Mouse (Mus musculus) midbrain, embryonic 16.5 days (tissue): Measurements from ENCODE around the gene Ktn1. TPM values are rescaled to one million over a fixed set of nuclear protein-coding genes. Genes with fewer than 3 reads are reported as not detected.

Experiments used
- ATAC-seq: fragments of 200-750 bp; cut with Nextera tagmentation; 2 replicates; pipeline ENCODE4 v1.8.0; 2017; ENCODE audit warnings: moderate TSS enrichment
- H3K27ac ChIP-seq: fragments of 300-500 bp; sonication (generic); 2 replicates; pipeline ENCODE4 v1.5.1; 2014; ENCODE audit warnings: mild to moderate bottlenecking, low read length, mixed read lengths
- H3K27me3 ChIP-seq: fragments of 300-500 bp; sonication (generic); 2 replicates; pipeline ENCODE4 v1.6.1; 2014; ENCODE audit warnings: low read depth, low read length, mixed read lengths; ENCODE audit not compliant: control insufficient read depth, insufficient read depth
- H3K36me3 ChIP-seq: fragments of 300-500 bp; sonication (generic); 2 replicates; pipeline ENCODE4 v1.6.1; 2014; ENCODE audit warnings: mild to moderate bottlenecking, low read length, moderate library complexity, mixed read lengths; ENCODE audit not compliant: control insufficient read depth, insufficient read depth
- H3K4me1 ChIP-seq: fragments of 300-500 bp; sonication (generic); 2 replicates; pipeline ENCODE4 v1.6.1; 2014; ENCODE audit warnings: mild to moderate bottlenecking, low read length, mixed read lengths; ENCODE audit not compliant: control insufficient read depth, insufficient read depth
- H3K4me2 ChIP-seq: fragments of 300-500 bp; sonication (generic); 2 replicates; pipeline ENCODE4 v1.6.1; 2014; ENCODE audit warnings: mild to moderate bottlenecking, low read length, mixed read lengths
- H3K4me3 ChIP-seq: fragments of 300-500 bp; sonication (generic); 2 replicates; pipeline ENCODE4 v1.5.1; 2014; ENCODE audit warnings: low read depth, mild to moderate bottlenecking, low read length, moderate library complexity, mixed read lengths
- H3K9ac ChIP-seq: fragments of 300-500 bp; sonication (generic); 2 replicates; pipeline ENCODE4 v1.6.1; 2014; ENCODE audit warnings: low read depth, low read length, mixed read lengths
- H3K9me3 ChIP-seq: fragments of 300-500 bp; sonication (generic); replicated peaks from 2 replicates; pipeline ENCODE4 v1.6.1; 2014; ENCODE audit warnings: mild to moderate bottlenecking, low read length, mixed read lengths; ENCODE audit not compliant: control insufficient read depth, poor library complexity, severe bottlenecking
- WGBS: fragments of 180-500 bp; shearing (Covaris S2); extraction: QIAGEN DNeasy Blood & Tissue Kit; methylation state at CpG from one replicate; pipeline ENCODE4 v1.1.7; 2014; 5-methylcytosine and 5-hydroxymethylcytosine counted together
- polyA plus RNA-seq: library from polyadenylated mRNA; unstranded; fragments of >200 nt; fragmentation: Nextera tagmentation; extraction: Ambion mirVana; gene quantifications from 2 replicates; pipeline ENCODE4 v1.2.1, GENCODE M21; 2015

Gene Ktn1
- polyA plus RNA-seq, 1 experiment from 2014 or later: 62.5 TPM

DNA sequence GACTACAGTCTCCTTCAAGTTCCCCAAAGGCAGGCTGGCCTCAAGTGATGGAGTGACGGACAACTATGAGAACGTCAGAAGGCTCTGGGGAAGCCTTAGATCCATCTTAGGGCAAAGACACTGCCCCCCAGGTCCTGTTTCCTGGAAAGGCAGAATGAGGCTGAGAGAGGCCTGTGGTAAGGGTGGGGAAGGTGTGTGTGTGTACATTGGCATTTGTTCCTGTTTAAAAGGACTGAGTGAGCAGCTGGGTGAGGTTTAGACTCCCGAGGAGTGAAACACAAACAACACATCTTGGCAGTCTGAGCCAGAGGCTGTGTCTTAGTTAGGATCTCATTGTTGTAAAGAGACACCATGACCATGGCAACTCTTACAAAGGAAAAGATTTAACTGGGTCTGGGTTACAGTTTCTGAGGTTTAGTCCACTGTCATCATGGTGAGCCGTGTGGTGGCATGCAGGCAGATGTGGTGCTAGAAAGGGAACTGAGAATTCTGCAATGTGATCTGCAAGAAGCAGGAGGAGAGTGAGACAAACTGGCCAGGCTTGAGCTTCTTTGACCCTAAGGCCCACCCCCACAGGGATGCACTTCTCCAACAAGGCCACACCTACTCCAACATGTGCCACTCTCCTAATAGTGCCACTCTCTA, 106.1 kb downstream of the Ktn1 start:
- Histone ChIP-seq H3K4me1 (no peaks in the 10 kb centered on the region), H3K9me3 (no peaks in the 10 kb centered on the region), H3K27me3 (no peaks in the 10 kb centered on the region), H3K9ac (no peak overlapping the region), H3K4me3 (no peak overlapping the region), H3K27ac (no peak overlapping the region), H3K4me2 (no peak overlapping the region), H3K36me3 (no peaks in the 10 kb centered on the region)
- WGBS: 87% methylated on average over 4 of the region's 4 CpGs
- no peak for ATAC-seq

DNA sequence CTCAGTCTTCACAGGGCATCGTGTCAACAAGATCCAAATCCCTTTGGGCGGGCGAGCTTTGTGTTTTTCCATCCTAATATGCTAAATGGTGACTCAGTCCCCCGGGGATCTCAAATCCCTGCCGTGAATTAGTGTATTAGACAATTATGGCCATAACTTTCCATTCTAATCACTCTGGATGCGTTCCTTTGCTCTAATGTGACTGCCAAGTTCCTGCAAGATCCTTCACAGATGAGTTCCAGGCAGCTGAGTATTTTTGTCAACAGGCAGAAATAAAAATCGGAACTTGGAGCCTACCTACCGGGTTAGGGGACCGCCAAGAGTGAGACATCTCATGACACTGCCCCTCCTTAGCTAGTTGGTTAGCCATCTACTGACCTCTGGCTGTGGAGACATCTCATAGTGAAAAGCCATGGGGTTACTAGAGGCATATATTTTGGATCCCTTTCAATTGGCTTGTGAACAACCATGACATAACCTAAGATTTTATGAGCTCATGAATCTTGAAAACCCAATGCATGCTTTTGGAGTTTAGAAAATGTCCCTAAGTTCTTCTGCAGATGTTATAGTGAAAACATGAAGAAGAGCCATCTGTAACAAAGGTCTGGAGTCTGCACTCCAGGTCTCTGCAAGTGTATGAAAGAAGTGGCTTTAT, 108.3 kb downstream of the Ktn1 start:
- H3K4me3 ChIP-seq: no peak overlapping the region
- no peak overlapping the region for H3K27ac ChIP-seq
- ATAC-seq: no peak
- H3K4me1 ChIP-seq: no peaks in the 10 kb centered on the region
- H3K36me3 ChIP-seq: no peaks in the 10 kb centered on the region
- H3K9me3 ChIP-seq: no peaks in the 10 kb centered on the region
- H3K4me2 ChIP-seq: no peak overlapping the region
- no peak overlapping the region for H3K9ac ChIP-seq
- 79% methylated on average over 9 of the region's 9 CpGs for WGBS
- no peaks in the 10 kb centered on the region for H3K27me3 ChIP-seq

DNA sequence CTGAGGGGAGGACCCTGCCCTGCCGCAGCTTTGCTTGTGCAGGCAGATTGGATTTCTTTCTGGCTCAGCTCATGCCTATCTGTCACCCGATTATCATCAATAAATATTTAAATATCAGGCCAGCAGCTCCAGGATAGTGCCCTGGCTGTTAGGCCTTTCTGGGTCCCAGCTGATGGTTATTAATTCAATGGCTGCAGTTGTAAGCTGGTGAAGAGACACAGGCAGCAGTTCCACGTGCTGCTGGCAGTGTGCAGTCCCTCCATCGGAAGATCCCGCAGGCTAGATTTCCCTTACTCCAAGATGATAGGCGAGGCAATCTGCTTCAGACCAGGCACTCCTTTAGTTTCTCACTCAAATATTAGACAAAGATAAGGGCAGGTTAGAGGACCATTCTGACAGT, 116.9 kb downstream of the Ktn1 start:
- Histone ChIP-seq H3K27ac (no peak overlapping the region), H3K9me3 (no peaks in the 10 kb centered on the region), H3K27me3 (no peaks in the 10 kb centered on the region), H3K4me3 (no peak overlapping the region), H3K36me3 (no peaks in the 10 kb centered on the region), H3K4me1 (no peaks in the 10 kb centered on the region), H3K4me2 (no peak overlapping the region), H3K9ac (no peak overlapping the region)
- WGBS: 49% methylated on average over 6 of the region's 6 CpGs
- ATAC-seq: no peak

DNA sequence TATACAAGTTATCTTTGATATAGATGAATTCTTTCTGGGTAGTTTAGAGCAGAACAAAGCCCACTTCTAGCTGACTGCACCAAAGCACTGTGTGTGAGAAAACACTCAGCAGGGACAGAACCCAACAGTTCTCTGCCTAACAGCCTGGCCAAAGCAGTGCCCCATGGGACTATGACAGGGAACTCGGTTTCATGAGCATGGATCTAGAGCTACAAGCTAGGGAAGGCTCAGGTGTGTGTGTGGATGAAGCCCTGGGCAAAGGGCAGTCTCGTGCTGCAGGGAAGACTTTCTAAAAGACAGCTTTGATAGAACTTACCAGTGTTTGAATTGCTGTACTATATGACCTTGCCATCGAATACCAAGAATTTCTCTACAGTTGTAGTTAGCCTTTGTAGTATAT, 117.5 kb downstream of the Ktn1 start:
- H3K27me3 ChIP-seq: no peaks in the 10 kb centered on the region

DNA sequence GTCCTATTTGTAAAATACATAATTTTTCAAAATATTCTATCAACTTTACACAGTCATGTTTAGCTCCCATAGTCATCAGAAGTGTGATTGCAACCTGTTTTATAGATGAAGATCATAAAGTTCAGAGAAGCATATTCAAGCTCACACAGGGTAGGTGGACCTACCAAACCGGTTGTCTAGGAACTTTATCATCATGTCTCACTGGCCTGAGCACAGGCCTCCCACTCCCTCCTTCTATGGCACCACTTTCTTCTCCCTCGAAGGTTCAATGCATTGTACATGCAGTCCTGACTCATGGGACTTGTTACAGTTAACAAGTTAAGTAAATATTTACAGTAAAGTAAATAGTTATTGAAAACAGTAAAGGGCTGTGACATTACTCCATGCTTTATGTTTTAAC, 118.1 kb downstream of the Ktn1 start:
- Histone ChIP-seq H3K36me3 (no peaks in the 10 kb centered on the region), H3K27me3 (no peaks in the 10 kb centered on the region), H3K9ac (no peak overlapping the region), H3K9me3 (no peaks in the 10 kb centered on the region), H3K4me3 (no peak overlapping the region), H3K4me1 (no peaks in the 10 kb centered on the region), H3K27ac (no peak overlapping the region), H3K4me2 (no peak overlapping the region)
- no peak for ATAC-seq
- WGBS: 87% methylated on average over 2 of the region's 2 CpGs

More for the DNA sequence above, 117.5 kb downstream of the Ktn1 start:
- Histone ChIP-seq H3K4me3 (no peak overlapping the region), H3K9me3 (no peaks in the 10 kb centered on the region), H3K4me2 (no peak overlapping the region), H3K9ac (no peak overlapping the region), H3K27ac (no peak overlapping the region), H3K4me1 (no peaks in the 10 kb centered on the region), H3K36me3 (no peaks in the 10 kb centered on the region)
- WGBS: 70% methylated on average over 3 of the region's 3 CpGs
- no peak for ATAC-seq

DNA sequence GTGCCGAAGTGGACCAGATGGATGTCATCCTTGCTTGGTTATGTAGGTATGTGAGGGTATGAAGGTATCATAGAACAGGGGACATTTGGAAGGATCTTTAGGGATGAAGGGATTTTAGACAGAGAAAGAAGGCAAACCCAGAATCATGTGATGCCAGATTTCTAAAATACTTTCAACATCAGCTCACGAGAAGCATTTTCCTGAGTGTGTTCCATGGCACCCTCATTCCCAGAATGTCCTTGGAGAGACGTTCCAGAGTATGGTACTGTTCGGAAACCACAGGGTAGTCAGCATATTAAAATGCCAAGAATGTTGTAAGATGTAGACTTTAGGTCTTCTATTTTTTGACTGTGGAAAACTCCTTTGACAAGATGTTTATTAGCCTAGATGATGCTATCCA, 123.2 kb downstream of the Ktn1 start:
- Histone ChIP-seq H3K4me1 (no peaks in the 10 kb centered on the region), H3K36me3 (no peaks in the 10 kb centered on the region), H3K27ac (no peak overlapping the region), H3K4me3 (no peak overlapping the region), H3K9me3 (no peaks in the 10 kb centered on the region), H3K9ac (no peak overlapping the region), H3K27me3 (no peaks in the 10 kb centered on the region), H3K4me2 (no peak overlapping the region)
- WGBS: 90% methylated on average over 4 of the region's 4 CpGs
- no peak for ATAC-seq

DNA sequence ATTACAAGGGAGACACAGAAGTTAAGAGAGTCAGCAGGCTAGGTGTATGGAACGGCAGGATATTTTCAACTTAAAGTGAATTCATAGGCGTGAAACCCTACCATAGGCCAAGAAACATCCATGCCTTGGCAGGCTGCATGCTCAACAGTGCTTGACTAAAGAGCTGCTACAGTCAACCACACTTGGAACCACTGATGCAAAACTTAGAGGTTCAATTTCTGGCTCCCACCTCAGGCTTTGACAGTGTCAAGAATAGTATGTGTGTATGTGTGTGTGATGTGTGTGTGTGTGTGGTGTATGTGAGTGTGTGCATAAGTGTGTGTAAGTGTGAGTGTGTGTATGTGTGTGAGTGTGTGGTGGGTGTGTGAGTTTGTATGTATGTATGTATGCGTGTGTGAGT, 127.3 kb downstream of the Ktn1 start:
- H3K4me1 ChIP-seq: no peaks in the 10 kb centered on the region
- no peak overlapping the region for H3K4me3 ChIP-seq
- no peaks in the 10 kb centered on the region for H3K36me3 ChIP-seq
- no peaks in the 10 kb centered on the region for H3K9me3 ChIP-seq
- WGBS: 92% methylated on average over 3 of the region's 3 CpGs
- H3K27ac ChIP-seq: no peak overlapping the region
- H3K27me3 ChIP-seq: no peaks in the 10 kb centered on the region
- no peak overlapping the region for H3K4me2 ChIP-seq
- no peak for ATAC-seq
- no peak overlapping the region for H3K9ac ChIP-seq

DNA sequence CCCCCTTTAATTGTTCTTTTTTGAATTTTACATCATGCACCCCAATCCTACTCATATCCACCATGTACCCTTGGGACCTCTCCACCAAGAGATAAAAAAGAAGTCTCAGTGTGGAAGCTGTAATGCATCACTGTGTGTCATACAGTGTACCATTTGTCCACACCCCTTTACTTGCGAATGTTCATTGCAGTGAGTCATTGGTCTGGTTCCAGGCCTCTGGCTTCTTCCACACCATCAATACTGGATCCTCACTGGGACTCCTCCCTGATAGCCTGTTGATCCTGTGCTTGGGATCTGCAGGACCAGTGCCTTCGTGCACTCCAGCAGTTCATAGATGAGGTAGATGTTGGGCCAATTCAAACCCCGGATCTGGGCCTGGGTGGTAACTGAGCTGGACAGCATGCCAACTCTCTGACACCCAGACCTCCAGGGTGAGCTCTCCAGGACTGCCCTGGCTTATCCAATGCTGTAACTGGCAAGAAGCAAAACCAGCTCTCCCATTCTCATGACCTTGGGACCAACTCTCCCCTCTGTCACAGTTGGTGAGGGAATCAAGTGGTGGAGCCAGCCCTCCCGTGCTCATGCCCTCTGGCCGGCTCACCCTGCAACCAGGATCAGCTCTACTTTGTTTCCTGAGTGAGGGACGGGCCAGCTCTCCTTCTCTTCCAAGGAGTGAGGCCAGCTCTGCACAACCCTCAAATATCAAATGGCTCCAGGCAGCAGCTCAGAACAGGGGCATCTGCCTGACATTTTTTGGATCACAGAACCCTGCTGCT, 128.2 kb downstream of the Ktn1 start:
- no peak for ATAC-seq
- Histone ChIP-seq H3K4me1 (no peaks in the 10 kb centered on the region), H3K4me2 (no peak overlapping the region), H3K4me3 (no peak overlapping the region), H3K27me3 (no peaks in the 10 kb centered on the region), H3K27ac (no peak overlapping the region), H3K9ac (no peak overlapping the region), H3K9me3 (no peaks in the 10 kb centered on the region), H3K36me3 (no peaks in the 10 kb centered on the region)
- 83% methylated on average over 6 of the region's 6 CpGs for WGBS

DNA sequence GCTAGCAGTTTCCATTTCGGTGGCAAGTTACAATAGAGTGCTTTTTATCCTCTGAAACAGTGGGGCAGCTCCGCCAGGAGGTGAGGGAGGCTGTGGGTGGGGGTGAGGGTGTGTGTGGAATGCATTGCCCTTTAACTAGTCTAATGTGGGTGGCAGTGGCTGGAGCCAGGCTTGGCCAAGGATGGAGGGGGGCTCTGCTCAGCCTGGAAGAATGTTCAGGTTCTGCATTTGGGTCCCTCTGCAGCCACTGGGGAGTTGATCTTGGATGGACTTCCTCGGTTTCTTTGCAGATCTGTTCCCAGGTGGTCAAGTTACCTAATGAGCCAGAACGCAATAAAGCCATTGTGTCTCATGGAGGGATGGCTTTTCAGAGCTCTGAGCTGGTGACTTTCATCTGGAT, 137.9 kb downstream of the Ktn1 start:
- 18% methylated on average over 4 of the region's 4 CpGs for WGBS
- Histone ChIP-seq H3K9ac (no peak overlapping the region), H3K4me2 (no peak overlapping the region), H3K4me3 (no peak overlapping the region), H3K4me1 (no peaks in the 10 kb centered on the region), H3K27me3 (no peaks in the 10 kb centered on the region), H3K9me3 (0 out of 2 replicates have a peak, but pooled peaks cover 2% of the 10 kb centered on the region), H3K27ac (no peak overlapping the region), H3K36me3 (no peaks in the 10 kb centered on the region)
- ATAC-seq: no peak
